Mouse (Mus musculus): ENCODE results near the gene H2-T24. TPM values are rescaled to one million over a fixed set of nuclear protein-coding genes. Genes with fewer than 3 reads are reported as not detected.
A peak's percentile ranks its signal among the peaks of the same experiment; 100 is the strongest.
"Not testable (repeated sequence)": the region's sequence is repeated elsewhere in the genome, so short reads cannot be mapped to it uniquely, and the experiment has no call there.

The H2-T24 gene
- 2.9 and 3.1 TPM in 2 replicates for polyA plus RNA-seq (2014; fragmentation: Nextera tagmentation; extraction: Ambion mirVana)

GRCm38 (mm10) chr17:36020191-36021073 is at the start of gene H2-T24:
TSS of gene H2-T24 (minus strand) at chr17:36020560.
- H3K4me1 ChIP-seq (ENCODE audit: control insufficient read depth, insufficient read depth, low read length), result peaks cover 3% of the 10 kb centered on the region; the same call in 1 of the 2 replicates
- peak within 1 kb of the TSS; percentile 57 for H3K4me2 ChIP-seq
- peak within 1 kb of the TSS; percentile 75 for H3K27ac ChIP-seq (ENCODE audit: low read depth, low read length)
- H3K36me3 ChIP-seq (ENCODE audit: control insufficient read depth, insufficient read depth, low read length), result no peaks in the 10 kb centered on the region
- H3K4me3 ChIP-seq (ENCODE audit: low read depth, low read length), result peak within 1 kb of the TSS; percentile 25
- peak; percentile 79; the same call in 1 of the 2 replicates for ATAC-seq (replicated peaks; ENCODE audit: insufficient number of reproducible peaks, low FRiP score, low TSS enrichment)
- no peaks in the 10 kb centered on the region for H3K27me3 ChIP-seq (ENCODE audit: control insufficient read depth, insufficient read depth, low read length)
- WGBS (ENCODE audit: insufficient replicate concordance), result 25% methylated on average over 15 of the region's 15 CpGs
- no peak within 1 kb of the TSS for H3K9ac ChIP-seq (ENCODE audit: low read depth, low read length)
- no peaks in the 10 kb centered on the region for H3K9me3 ChIP-seq (replicated peaks; ENCODE audit: control insufficient read depth, low read length)

GRCm38 (mm10) chr17:36060829-36061228 is 40.5 kb upstream of the H2-T24 start:
- no peaks in the 10 kb centered on the region for H3K4me1 ChIP-seq (ENCODE audit: control insufficient read depth, insufficient read depth, low read length)
- no peak for ATAC-seq (replicated peaks; ENCODE audit: insufficient number of reproducible peaks, low FRiP score, low TSS enrichment)
- no peak overlapping the region for H3K9ac ChIP-seq (ENCODE audit: low read depth, low read length)
- no peak overlapping the region for H3K4me2 ChIP-seq
- H3K36me3 ChIP-seq (ENCODE audit: control insufficient read depth, insufficient read depth, low read length), result no peaks in the 10 kb centered on the region
- 24% methylated on average over 2 of the region's 2 CpGs for WGBS (ENCODE audit: insufficient replicate concordance)
- H3K4me3 ChIP-seq (ENCODE audit: low read depth, low read length), result no peak overlapping the region
- H3K27me3 ChIP-seq (ENCODE audit: control insufficient read depth, insufficient read depth, low read length), result no peaks in the 10 kb centered on the region
- no peaks in the 10 kb centered on the region for H3K9me3 ChIP-seq (replicated peaks; ENCODE audit: control insufficient read depth, low read length)
- no peak overlapping the region for H3K27ac ChIP-seq (ENCODE audit: low read depth, low read length)

- not testable (repeated sequence) for H3K27ac ChIP-seq (ENCODE audit: low read depth, low read length); H3K9me3 ChIP-seq (replicated peaks; ENCODE audit: control insufficient read depth, low read length); H3K4me2 ChIP-seq; H3K4me3 ChIP-seq (ENCODE audit: low read depth, low read length); H3K36me3 ChIP-seq (ENCODE audit: control insufficient read depth, insufficient read depth, low read length); H3K9ac ChIP-seq (ENCODE audit: low read depth, low read length); ATAC-seq (replicated peaks; ENCODE audit: insufficient number of reproducible peaks, low FRiP score, low TSS enrichment); H3K4me1 ChIP-seq (ENCODE audit: control insufficient read depth, insufficient read depth, low read length); H3K27me3 ChIP-seq (ENCODE audit: control insufficient read depth, insufficient read depth, low read length)
- WGBS (ENCODE audit: insufficient replicate concordance), result 53% methylated on average over 1 of the region's 1 CpGs
These were observed 38.0 kb upstream of the H2-T24 start, which contains the start of gene Gm11127 for GRCm38 (mm10) chr17:36058362-36058761. TSS of gene Gm11127 (minus strand) at chr17:36058371.

- not testable (repeated sequence) for H3K4me3 ChIP-seq (ENCODE audit: low read depth, low read length); H3K4me2 ChIP-seq; H3K36me3 ChIP-seq (ENCODE audit: control insufficient read depth, insufficient read depth, low read length); H3K27ac ChIP-seq (ENCODE audit: low read depth, low read length); H3K9ac ChIP-seq (ENCODE audit: low read depth, low read length); H3K4me1 ChIP-seq (ENCODE audit: control insufficient read depth, insufficient read depth, low read length); H3K9me3 ChIP-seq (replicated peaks; ENCODE audit: control insufficient read depth, low read length); H3K27me3 ChIP-seq (ENCODE audit: control insufficient read depth, insufficient read depth, low read length); ATAC-seq (replicated peaks; ENCODE audit: insufficient number of reproducible peaks, low FRiP score, low TSS enrichment)
- 84% methylated on average over 23 of the region's 25 CpGs for whole genome bisulfite sequencing (ENCODE audit: insufficient replicate concordance)
These were observed 37.6 kb upstream of the H2-T24 start for GRCm38 (mm10) chr17:36057927-36058326.

GRCm38 (mm10) chr17:36043286-36043685 is 22.9 kb upstream of the H2-T24 start:
- Histone ChIP-seq H3K4me3 (ENCODE audit: low read depth, low read length) (peak overlapping the region; percentile 45), H3K4me2 (peak overlapping the region; percentile 73), H3K4me1 (ENCODE audit: control insufficient read depth, insufficient read depth, low read length) (no peaks in the 10 kb centered on the region), H3K27ac (ENCODE audit: low read depth, low read length) (no peak overlapping the region), H3K9me3 (replicated peaks; ENCODE audit: control insufficient read depth, low read length) (no peaks in the 10 kb centered on the region), H3K9ac (ENCODE audit: low read depth, low read length) (peak overlapping the region; percentile 46; the same call in 1 of the 2 replicates), H3K27me3 (ENCODE audit: control insufficient read depth, insufficient read depth, low read length) (no peaks in the 10 kb centered on the region), H3K36me3 (ENCODE audit: control insufficient read depth, insufficient read depth, low read length) (no peaks in the 10 kb centered on the region)
- 80% methylated on average over 3 of the region's 3 CpGs for WGBS (ENCODE audit: insufficient replicate concordance)
- ATAC-seq (replicated peaks; ENCODE audit: insufficient number of reproducible peaks, low FRiP score, low TSS enrichment), result no peak

- H3K27me3 ChIP-seq (ENCODE audit: control insufficient read depth, insufficient read depth, low read length); H3K27ac ChIP-seq (ENCODE audit: low read depth, low read length); H3K9me3 ChIP-seq (replicated peaks; ENCODE audit: control insufficient read depth, low read length); H3K36me3 ChIP-seq (ENCODE audit: control insufficient read depth, insufficient read depth, low read length); H3K4me1 ChIP-seq (ENCODE audit: control insufficient read depth, insufficient read depth, low read length): not testable (repeated sequence)
- Histone ChIP-seq H3K9ac (ENCODE audit: low read depth, low read length) (peak within 1 kb of the TSS; percentile 46; the same call in 1 of the 2 replicates), H3K4me2 (peak within 1 kb of the TSS; percentile 73), H3K4me3 (ENCODE audit: low read depth, low read length) (peak within 1 kb of the TSS; percentile 45)
- ATAC-seq (replicated peaks; ENCODE audit: insufficient number of reproducible peaks, low FRiP score, low TSS enrichment), result peak; percentile 90
- WGBS (ENCODE audit: insufficient replicate concordance), result 1% methylated on average over 12 of the region's 12 CpGs
These were observed 22.3 kb upstream of the H2-T24 start, which contains the start of the genes H2-T22 and Gm6034 for GRCm38 (mm10) chr17:36042610-36043169. TSS of gene H2-T22 (minus strand) at chr17:36042747. TSS of gene Gm6034 (plus strand) at chr17:36042961.

- H3K27ac ChIP-seq (ENCODE audit: low read depth, low read length); H3K36me3 ChIP-seq (ENCODE audit: control insufficient read depth, insufficient read depth, low read length); H3K4me1 ChIP-seq (ENCODE audit: control insufficient read depth, insufficient read depth, low read length); H3K27me3 ChIP-seq (ENCODE audit: control insufficient read depth, insufficient read depth, low read length); H3K9me3 ChIP-seq (replicated peaks; ENCODE audit: control insufficient read depth, low read length): not testable (repeated sequence)
- ATAC-seq (replicated peaks; ENCODE audit: insufficient number of reproducible peaks, low FRiP score, low TSS enrichment), result peak; percentile 52; the same call in 1 of the 2 replicates
- Histone ChIP-seq H3K4me3 (ENCODE audit: low read depth, low read length) (peak overlapping the region; percentile 45), H3K4me2 (peak overlapping the region; percentile 73), H3K9ac (ENCODE audit: low read depth, low read length) (peak overlapping the region; percentile 28; the same call in 1 of the 2 replicates)
- 1% methylated on average over 16 of the region's 19 CpGs for WGBS (ENCODE audit: insufficient replicate concordance)
These were observed 21.7 kb upstream of the H2-T24 start for GRCm38 (mm10) chr17:36042055-36042454.

GRCm38 (mm10) chr17:36040604-36041003 is 20.2 kb upstream of the H2-T24 start:
- H3K36me3 ChIP-seq (ENCODE audit: control insufficient read depth, insufficient read depth, low read length); H3K27ac ChIP-seq (ENCODE audit: low read depth, low read length); H3K9me3 ChIP-seq (replicated peaks; ENCODE audit: control insufficient read depth, low read length); H3K4me3 ChIP-seq (ENCODE audit: low read depth, low read length); H3K9ac ChIP-seq (ENCODE audit: low read depth, low read length); H3K4me1 ChIP-seq (ENCODE audit: control insufficient read depth, insufficient read depth, low read length); H3K27me3 ChIP-seq (ENCODE audit: control insufficient read depth, insufficient read depth, low read length); H3K4me2 ChIP-seq; ATAC-seq (replicated peaks; ENCODE audit: insufficient number of reproducible peaks, low FRiP score, low TSS enrichment): not testable (repeated sequence)
- WGBS (ENCODE audit: insufficient replicate concordance), result 59% methylated on average over 2 of the region's 2 CpGs
